ENCODE assay signal across 9 mouse cellular contexts in the genomic region with DNA sequence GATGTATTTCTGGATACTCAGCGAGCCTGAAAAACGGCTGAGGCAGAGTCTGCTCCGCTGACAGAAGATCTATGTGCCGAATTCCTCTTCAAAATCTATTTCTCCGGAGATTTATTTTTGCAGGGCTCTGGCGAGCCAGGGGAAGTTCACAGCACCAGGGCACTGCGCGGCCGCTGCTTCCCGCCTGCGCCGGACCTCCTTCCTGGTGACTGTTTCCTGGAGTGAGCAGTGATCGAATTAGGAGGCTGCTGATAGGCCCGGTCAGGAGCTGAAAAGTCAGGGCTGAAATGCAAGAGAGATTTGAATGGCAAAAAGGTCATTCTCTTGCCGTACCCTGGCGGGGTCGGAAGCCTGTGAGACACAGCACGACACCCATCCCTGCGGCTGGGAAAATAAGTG. TPM values are rescaled to one million over a fixed set of nuclear protein-coding genes. Genes with fewer than 3 reads are reported as not detected.
DNase-seq lines count a peak whose midpoint lies in the region; ATAC-seq and TF ChIP-seq lines count a peak whose summit lies in the region.
"Had no signal": no experiment of that assay in that cellular context is flagged by ENCODE, and none has a peak within 500 bp of the region (broad histone marks: within the 10 kb centered on the region; RNA-seq: fewer than 3 reads in every experiment).

No protein-coding gene starts in this region.

- 4% methylated on average over 19 of the region's 19 CpGs for WGBS in heart, postnatal 0 days
- 4% methylated on average over 19 of the region's 19 CpGs for WGBS in liver, embryonic 11.5 days
- 6% methylated on average over 19 of the region's 19 CpGs for WGBS in stomach, embryonic 15.5 days

- peak; percentile 19 to 27 for DNase-seq in gastrocnemius, postnatal 4 days (ENCODE audit: low spot score in 2 of 2)
- no peak for DNase-seq in gastrocnemius, postnatal 36 days
- peak; percentile 78 for DNase-seq in embryo, embryonic 10 days (ENCODE audit: low spot score)
- DNase-seq in heart, postnatal 0 days (ENCODE audit: low spot score) = no peak
- DNase-seq in liver, embryonic 11.5 days (ENCODE audit: low spot score) = no peak
- no peak for DNase-seq in Muller cell, postnatal 12 days (ENCODE audit: inconsistent ontology term)
- no peak for DNase-seq in testis, postnatal 10 days (ENCODE audit: low spot score)

- H3K4me1 ChIP-seq in heart, postnatal 0 days (ENCODE audit: control insufficient read depth, insufficient read depth) = peaks cover 10% of the 10 kb centered on the region; the same call in 1 of the 2 replicates
- peaks cover 4% of the 10 kb centered on the region for H3K4me1 ChIP-seq in liver, embryonic 11.5 days (replicated peaks; ENCODE audit: control insufficient read depth, insufficient read depth, low read length)
- 0 out of 2 replicates have a peak, but pooled peaks cover 12% of the 10 kb centered on the region for H3K4me1 ChIP-seq in stomach, embryonic 15.5 days

- H3K27me3 ChIP-seq in heart, postnatal 0 days (ENCODE audit: control insufficient read depth, insufficient read depth, low read length) = 0 out of 2 replicates have a peak, but pooled peaks cover 3% of the 10 kb centered on the region
- peaks cover 15% of the 10 kb centered on the region for H3K27me3 ChIP-seq in liver, embryonic 11.5 days (replicated peaks; ENCODE audit: control insufficient read depth, insufficient read depth, low read length)
- H3K27me3 ChIP-seq in stomach, embryonic 15.5 days (replicated peaks) = no peaks in the 10 kb centered on the region

- peak overlapping the region; percentile 42 for H3K9ac ChIP-seq in heart, postnatal 0 days (replicated peaks; ENCODE audit: low read depth, low read length)
- peak overlapping the region; percentile 64 for H3K9ac ChIP-seq in liver, embryonic 11.5 days (ENCODE audit: low read depth, low read length)
- H3K9ac ChIP-seq in stomach, embryonic 15.5 days = 0 out of 2 replicates have a peak overlapping the region, but pooled peaks have one; percentile 19

- intact Hi-C loops in gastrocnemius, postnatal 36 days (cut with DNase I) = no loop called here

- no peaks in the 10 kb centered on the region for H3K36me3 ChIP-seq in heart, postnatal 0 days (replicated peaks; ENCODE audit: control insufficient read depth, insufficient read depth, low read length)
- H3K36me3 ChIP-seq in liver, embryonic 11.5 days (ENCODE audit: control insufficient read depth, insufficient read depth, low read length) = no peaks in the 10 kb centered on the region
- H3K36me3 ChIP-seq in stomach, embryonic 15.5 days = no peaks in the 10 kb centered on the region
- H3K36me3 ChIP-seq: G1E had no signal

- peak overlapping the region; percentile 27; the same call in 1 of the 2 replicates for H3K27ac ChIP-seq in heart, postnatal 0 days (ENCODE audit: low read depth)
- H3K27ac ChIP-seq in liver, embryonic 11.5 days (ENCODE audit: low read depth, low read length) = peak overlapping the region; percentile 32; the same call in 1 of the 2 replicates
- peak overlapping the region; percentile 8; the same call in 1 of the 2 replicates for H3K27ac ChIP-seq in stomach, embryonic 15.5 days

- no peaks in the 10 kb centered on the region for H3K9me3 ChIP-seq in heart, postnatal 0 days (replicated peaks; ENCODE audit: control insufficient read depth, low read length)
- H3K9me3 ChIP-seq in liver, embryonic 11.5 days (ENCODE audit: control insufficient read depth, low read length) = no peaks in the 10 kb centered on the region
- H3K9me3 ChIP-seq in stomach, embryonic 15.5 days = no peaks in the 10 kb centered on the region
- H3K9me3 ChIP-seq: G1E had no signal

- peak; percentile 68 for ATAC-seq in heart, postnatal 0 days (ENCODE audit: insufficient read depth, low read depth)
- no peak for ATAC-seq in liver, embryonic 11.5 days (replicated peaks; ENCODE audit: low FRiP score)
- 0 out of 2 replicates have a peak, but pooled peaks have one; percentile 11 for ATAC-seq in stomach, embryonic 15.5 days (ENCODE audit: insufficient read depth, low FRiP score, low read depth)

- peak overlapping the region; percentile 64 for H3K4me2 ChIP-seq in heart, postnatal 0 days (ENCODE audit: low read depth, low read length)
- H3K4me2 ChIP-seq in liver, embryonic 11.5 days = peak overlapping the region; percentile 84
- H3K4me2 ChIP-seq in stomach, embryonic 15.5 days = peak overlapping the region; percentile 56

- TF ChIP-seq CTCF in heart, postnatal 0 days (IDR thresholded peaks at IDR 0.05; ENCODE audit: low read depth) = no peak

- no peak for TF ChIP-seq EP300 in heart, postnatal 0 days (IDR thresholded peaks at IDR 0.05; ENCODE audit: low read depth)

- peak overlapping the region; percentile 38 for H3K4me3 ChIP-seq in heart, postnatal 0 days (ENCODE audit: low read depth, low read length)
- H3K4me3 ChIP-seq in liver, embryonic 11.5 days (ENCODE audit: low read depth, low read length) = peak overlapping the region; percentile 46
- H3K4me3 ChIP-seq in stomach, embryonic 15.5 days (replicated peaks) = peak overlapping the region; percentile 33

RNA-seq across cellular contexts. Expression of a gene that starts 9.5 kb away (rescaled TPM):
- not detected for total RNA-seq in gastrocnemius, postnatal 4 days (2021)
- total RNA-seq in gastrocnemius, postnatal 36 days (2021) = not detected
- total RNA-seq in heart, postnatal 0 days (2014; rRNA removed; ENCODE audit: low replicate concordance) = not detected in 2 replicates
- not detected in 2 replicates for polyA plus RNA-seq in heart, postnatal 0 days (2015; fragmentation: Nextera tagmentation; extraction: Ambion mirVana)
- polyA plus RNA-seq in liver, embryonic 11.5 days (2014; fragmentation: Nextera tagmentation; extraction: Ambion mirVana) = not detected in 2 replicates
- polyA plus RNA-seq in stomach, embryonic 15.5 days (2015; fragmentation: Nextera tagmentation; extraction: Ambion mirVana) = not detected in 2 replicates
- total RNA-seq: G1E had no signal
- polyA plus RNA-seq: G1E had no signal

RNA-seq across cellular contexts. Expression of a gene that starts 46.4 kb away (rescaled TPM):
- 10 to 100 TPM; 12.9 to 13.7 TPM for total RNA-seq in gastrocnemius, postnatal 4 days (2021)
- total RNA-seq in gastrocnemius, postnatal 36 days (2021) = 1 to 10 TPM; 7.1 to 8.6 TPM
- total RNA-seq in heart, postnatal 0 days (2014; rRNA removed; ENCODE audit: low replicate concordance) = 12.0 and 14.6 TPM in 2 replicates
- 7.6 and 7.9 TPM in 2 replicates for polyA plus RNA-seq in heart, postnatal 0 days (2015; fragmentation: Nextera tagmentation; extraction: Ambion mirVana)
- polyA plus RNA-seq in liver, embryonic 11.5 days (2014; fragmentation: Nextera tagmentation; extraction: Ambion mirVana) = 20.7 and 22.4 TPM in 2 replicates
- polyA plus RNA-seq in stomach, embryonic 15.5 days (2015; fragmentation: Nextera tagmentation; extraction: Ambion mirVana) = 18.8 and 19.7 TPM in 2 replicates

RNA-seq across cellular contexts. Expression of a gene that starts 56.4 kb away (rescaled TPM):
- 10 to 100 TPM; 21.9 to 22.2 TPM for total RNA-seq in gastrocnemius, postnatal 4 days (2021)
- total RNA-seq in gastrocnemius, postnatal 36 days (2021) = 10 to 100 TPM; 21.1 to 28.3 TPM
- 19.3 and 22.2 TPM in 2 replicates for total RNA-seq in heart, postnatal 0 days (2014; rRNA removed; ENCODE audit: low replicate concordance)
- polyA plus RNA-seq in heart, postnatal 0 days (2015; fragmentation: Nextera tagmentation; extraction: Ambion mirVana) = 23.6 and 25.6 TPM in 2 replicates
- polyA plus RNA-seq in liver, embryonic 11.5 days (2014; fragmentation: Nextera tagmentation; extraction: Ambion mirVana) = 92.6 and 96.7 TPM in 2 replicates
- polyA plus RNA-seq in stomach, embryonic 15.5 days (2015; fragmentation: Nextera tagmentation; extraction: Ambion mirVana) = 52.2 and 55.9 TPM in 2 replicates

Comparison
In these comparisons a context has a peak if more than half of its experiments do, and no peak if none do; other contexts are left out.
1. DNase-seq: peak in gastrocnemius, postnatal 4 days (2 of 2) and embryo, embryonic 10 days (single experiment); none in gastrocnemius, postnatal 36 days (0 of 2), heart, postnatal 0 days (single experiment), liver, embryonic 11.5 days (single experiment), Muller cell, postnatal 12 days (single experiment) and testis, postnatal 10 days (single experiment).
2. Peak in every context shown above with its lines, with median percentiles within 50 percentile points of each other: H3K27ac ChIP-seq, H3K4me2 ChIP-seq, H3K4me3 ChIP-seq and H3K9ac ChIP-seq.